Mouse (Mus musculus): Measurements from ENCODE around the gene Aldh5a1. TPM values are rescaled to one million over a fixed set of nuclear protein-coding genes. Genes with fewer than 3 reads are reported as not detected.

Aldh5a1 gene
- polyA plus RNA-seq, 1 experiment from 2014 or later, result 8.9 TPM

DNA sequence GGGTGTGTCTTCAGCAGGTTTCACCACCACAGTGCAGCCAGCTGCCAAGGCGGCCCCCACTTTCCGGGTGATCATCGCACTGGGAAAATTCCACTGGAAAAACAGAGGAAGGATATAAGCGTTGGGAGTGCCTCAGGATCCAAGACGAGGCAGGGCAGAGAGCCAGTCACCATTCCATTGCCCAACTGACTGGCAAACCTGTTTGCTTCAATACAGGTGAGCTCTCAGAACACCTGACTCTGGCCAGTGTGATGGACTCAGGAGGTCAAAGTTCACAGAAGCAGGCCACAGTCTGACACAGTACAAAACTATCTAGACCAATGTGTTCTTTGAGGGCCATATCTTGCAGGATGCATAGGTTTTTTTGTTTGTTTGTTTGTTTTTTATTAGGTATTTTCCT lies 13.5 kb downstream of the Aldh5a1 start:
- Histone ChIP-seq H3K9ac (no peak overlapping the region), H3K4me1 (no peaks in the 10 kb centered on the region), H3K27ac (no peak overlapping the region), H3K27me3 (no peaks in the 10 kb centered on the region), H3K9me3 (replicated peaks) (no peaks in the 10 kb centered on the region), H3K36me3 (peaks cover 14% of the 10 kb centered on the region; the same call in 1 of the 2 replicates), H3K4me3 (no peak overlapping the region), H3K4me2 (replicated peaks) (no peak overlapping the region)
- WGBS, result 90% methylated on average over 5 of the region's 5 CpGs
- no peak for ATAC-seq (ENCODE audit: low FRiP score)

GRCm38 (mm10) chr13:24921281-24921680 lies 16.2 kb downstream of the Aldh5a1 start:
- H3K9ac ChIP-seq, result no peak overlapping the region
- H3K36me3 ChIP-seq, result peaks cover 17% of the 10 kb centered on the region; the same call in 1 of the 2 replicates
- no peaks in the 10 kb centered on the region for H3K9me3 ChIP-seq (replicated peaks)
- no peak overlapping the region for H3K4me2 ChIP-seq (replicated peaks)
- H3K27me3 ChIP-seq, result no peaks in the 10 kb centered on the region
- no peak for ATAC-seq (ENCODE audit: low FRiP score)
- 82% methylated on average over 6 of the region's 6 CpGs for WGBS
- no peaks in the 10 kb centered on the region for H3K4me1 ChIP-seq
- H3K4me3 ChIP-seq, result no peak overlapping the region
- H3K27ac ChIP-seq, result no peak overlapping the region

DNA sequence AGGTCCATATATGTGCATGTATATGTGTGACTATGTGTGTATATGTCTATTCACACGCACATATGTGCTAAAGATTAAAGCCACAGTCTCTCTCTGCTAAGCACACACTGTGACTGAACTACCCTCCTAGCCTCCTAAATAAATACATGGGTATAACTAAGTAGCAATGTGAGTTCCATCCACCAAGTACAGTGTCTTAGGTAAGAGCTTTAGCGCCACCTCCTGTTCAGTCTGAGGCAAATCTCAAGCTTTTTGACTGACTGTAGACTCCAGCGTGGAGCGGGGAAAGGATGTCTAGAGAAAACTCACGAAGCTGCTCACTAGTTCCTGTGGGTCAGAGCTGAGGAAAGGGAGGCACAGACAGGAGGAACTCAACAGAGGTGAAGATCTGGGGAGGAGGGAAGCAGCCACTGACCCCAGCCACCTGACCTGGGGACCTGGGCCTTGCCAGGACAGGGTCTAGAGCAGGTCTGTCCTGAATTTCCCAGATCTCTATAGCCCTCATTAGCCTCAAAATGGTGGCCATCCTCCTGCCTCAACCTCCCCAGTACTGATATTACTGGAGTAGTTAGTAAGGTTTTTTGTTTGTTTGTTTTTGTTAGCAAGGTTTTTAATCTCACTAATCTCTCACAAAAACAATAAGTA lies 17.0 kb downstream of the Aldh5a1 start:
- Histone ChIP-seq H3K9ac (no peak overlapping the region), H3K27ac (no peak overlapping the region), H3K9me3 (replicated peaks) (no peaks in the 10 kb centered on the region), H3K4me3 (no peak overlapping the region), H3K27me3 (no peaks in the 10 kb centered on the region), H3K4me2 (replicated peaks) (no peak overlapping the region), H3K4me1 (no peaks in the 10 kb centered on the region), H3K36me3 (peaks cover 17% of the 10 kb centered on the region; the same call in 1 of the 2 replicates)
- WGBS, result 27% methylated on average over 5 of the region's 5 CpGs
- ATAC-seq (ENCODE audit: low FRiP score), result peak; percentile 66; the same call in 1 of the 2 replicates

DNA sequence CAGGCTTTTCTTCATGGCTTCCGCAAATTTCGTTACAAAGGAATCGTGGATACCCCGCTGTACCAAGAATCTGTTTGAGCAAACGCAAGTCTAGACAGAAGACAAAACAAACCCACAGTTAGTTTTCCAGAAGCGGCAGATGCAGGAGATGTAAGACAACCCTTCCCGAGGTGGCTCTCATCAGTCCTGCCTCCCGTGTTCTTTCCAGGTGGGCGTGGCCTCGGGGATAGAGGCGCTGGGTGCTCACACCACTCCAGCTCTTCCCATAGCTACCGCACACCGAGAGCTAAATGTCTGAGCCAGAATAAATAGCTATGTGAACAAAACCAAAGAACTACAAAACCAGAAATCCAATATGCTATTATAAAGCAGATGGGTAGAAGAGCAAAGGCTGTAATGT lies 21.6 kb downstream of the Aldh5a1 start:
- ATAC-seq (ENCODE audit: low FRiP score), result no peak
- H3K27me3 ChIP-seq, result no peaks in the 10 kb centered on the region
- no peak overlapping the region for H3K9ac ChIP-seq
- no peak overlapping the region for H3K27ac ChIP-seq
- peaks cover 26% of the 10 kb centered on the region for H3K36me3 ChIP-seq
- WGBS, result 72% methylated on average over 13 of the region's 13 CpGs
- no peaks in the 10 kb centered on the region for H3K4me1 ChIP-seq
- H3K4me3 ChIP-seq, result no peak overlapping the region
- no peak overlapping the region for H3K4me2 ChIP-seq (replicated peaks)
- H3K9me3 ChIP-seq (replicated peaks), result no peaks in the 10 kb centered on the region

GRCm38 (mm10) chr13:24914915-24915314 lies 22.5 kb downstream of the Aldh5a1 start:
- no peak for ATAC-seq (ENCODE audit: low FRiP score)
- 82% methylated on average over 4 of the region's 4 CpGs for WGBS
- no peak overlapping the region for H3K4me3 ChIP-seq
- no peaks in the 10 kb centered on the region for H3K9me3 ChIP-seq (replicated peaks)
- no peak overlapping the region for H3K9ac ChIP-seq
- H3K27ac ChIP-seq, result no peak overlapping the region
- H3K4me1 ChIP-seq, result no peaks in the 10 kb centered on the region
- H3K36me3 ChIP-seq, result peaks cover 26% of the 10 kb centered on the region
- no peak overlapping the region for H3K4me2 ChIP-seq (replicated peaks)
- H3K27me3 ChIP-seq, result no peaks in the 10 kb centered on the region

DNA sequence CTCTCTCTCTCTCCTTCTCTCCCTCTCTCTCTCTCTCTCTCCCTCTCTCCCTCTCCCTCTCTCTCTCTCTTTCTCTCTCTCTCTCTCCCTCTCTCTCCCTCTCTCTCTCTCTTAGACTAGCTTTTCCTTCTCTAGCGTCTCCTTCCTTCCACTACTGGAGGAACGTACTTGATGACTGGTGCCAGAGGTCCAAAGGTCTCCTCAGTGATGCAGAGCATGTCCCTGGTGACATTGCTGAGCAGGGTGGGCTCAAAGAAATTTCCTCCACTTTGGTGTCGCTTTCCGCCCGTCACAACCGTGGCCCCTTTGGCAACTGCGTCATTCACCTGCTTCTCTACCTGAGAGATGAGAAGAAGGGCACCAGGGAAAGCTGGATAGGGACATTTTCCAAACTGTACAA lies 23.9 kb downstream of the Aldh5a1 start:
- Histone ChIP-seq H3K9ac (no peak overlapping the region), H3K4me1 (no peaks in the 10 kb centered on the region), H3K36me3 (peaks cover 26% of the 10 kb centered on the region), H3K9me3 (replicated peaks) (no peaks in the 10 kb centered on the region), H3K4me3 (no peak overlapping the region), H3K27ac (no peak overlapping the region), H3K4me2 (replicated peaks) (no peak overlapping the region), H3K27me3 (no peaks in the 10 kb centered on the region)
- WGBS, result 93% methylated on average over 7 of the region's 7 CpGs
- no peak for ATAC-seq (ENCODE audit: low FRiP score)

DNA sequence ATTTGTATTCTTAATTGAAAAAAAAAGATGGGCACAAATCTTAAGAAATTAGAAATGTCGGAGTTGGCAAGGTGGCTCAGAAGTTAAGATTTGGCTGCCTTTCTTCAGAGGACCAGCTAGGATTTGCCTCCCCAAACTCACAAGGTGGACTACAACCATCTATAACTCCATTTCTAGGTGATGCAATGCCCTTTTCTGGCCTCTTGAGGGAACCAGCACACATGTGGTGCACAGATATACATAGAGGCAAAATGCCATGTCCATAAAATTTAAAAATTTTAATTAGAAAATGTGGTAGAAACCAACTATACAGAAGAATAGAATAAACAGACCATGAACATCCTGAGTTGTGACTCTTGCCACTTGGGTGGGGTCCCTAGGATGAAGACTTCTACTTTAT lies 28.3 kb downstream of the Aldh5a1 start:
- Histone ChIP-seq H3K4me3 (no peak overlapping the region), H3K9me3 (replicated peaks) (no peaks in the 10 kb centered on the region), H3K4me1 (no peaks in the 10 kb centered on the region), H3K9ac (no peak overlapping the region), H3K4me2 (replicated peaks) (no peak overlapping the region), H3K27ac (no peak overlapping the region), H3K36me3 (peaks cover 16% of the 10 kb centered on the region), H3K27me3 (no peaks in the 10 kb centered on the region)
- no peak for ATAC-seq (ENCODE audit: low FRiP score)
- WGBS, result 93% methylated on average over 1 of the region's 1 CpGs

DNA sequence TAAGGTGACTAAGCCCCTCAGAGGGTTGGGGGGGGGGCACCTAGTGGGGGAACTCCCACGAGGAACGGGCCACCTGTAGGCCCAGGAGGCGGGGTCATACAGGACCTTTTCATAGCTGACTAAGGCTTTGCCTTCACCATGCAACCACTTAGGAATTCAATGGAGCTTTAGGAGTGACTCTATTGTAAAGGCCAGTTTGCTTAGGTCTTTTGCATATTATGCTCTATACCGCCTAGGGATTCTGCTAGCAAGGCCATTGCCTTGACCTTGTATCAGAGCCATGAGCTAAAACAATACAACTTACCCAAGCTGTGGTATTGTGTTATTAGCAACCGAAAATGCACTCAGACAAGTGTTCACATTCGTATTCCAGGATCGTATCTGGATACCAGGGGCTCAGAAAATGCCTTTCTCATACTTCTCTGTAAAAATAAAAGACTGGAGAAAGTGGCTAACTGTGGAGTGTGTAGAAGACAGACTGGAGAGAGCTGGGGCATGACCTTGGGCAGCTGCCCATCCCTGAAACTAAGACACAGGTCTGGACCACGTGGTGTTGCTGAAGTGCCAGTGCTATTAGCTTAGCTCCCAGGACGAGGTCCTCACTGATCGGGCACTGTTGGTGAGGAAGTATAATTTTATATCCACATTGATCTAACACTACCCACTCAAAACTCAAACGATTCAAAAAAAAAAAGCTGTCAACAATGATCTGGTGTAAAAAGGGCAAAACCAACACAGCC lies 30.5 kb downstream of the Aldh5a1 start:
- H3K4me3 ChIP-seq, result no peak overlapping the region
- no peaks in the 10 kb centered on the region for H3K4me1 ChIP-seq
- H3K27ac ChIP-seq, result no peak overlapping the region
- no peak overlapping the region for H3K9ac ChIP-seq
- H3K4me2 ChIP-seq (replicated peaks), result no peak overlapping the region
- H3K9me3 ChIP-seq (replicated peaks), result no peaks in the 10 kb centered on the region
- no peak for ATAC-seq (ENCODE audit: low FRiP score)
- H3K27me3 ChIP-seq, result no peaks in the 10 kb centered on the region
- 78% methylated on average over 11 of the region's 11 CpGs for WGBS
- H3K36me3 ChIP-seq, result peaks cover 9% of the 10 kb centered on the region; the same call in 1 of the 2 replicates

- Histone ChIP-seq H3K4me2 (replicated peaks) (no peak overlapping the region), H3K4me1 (no peaks in the 10 kb centered on the region), H3K27me3 (no peaks in the 10 kb centered on the region), H3K36me3 (no peaks in the 10 kb centered on the region), H3K4me3 (no peak overlapping the region), H3K27ac (no peak overlapping the region), H3K9me3 (replicated peaks) (no peaks in the 10 kb centered on the region), H3K9ac (no peak overlapping the region)
- WGBS, result 95% methylated on average over 12 of the region's 12 CpGs
- ATAC-seq (ENCODE audit: low FRiP score), result no peak
Observed at GRCm38 (mm10) chr13:24905422-24905821, 32.0 kb downstream of the Aldh5a1 start.

GRCm38 (mm10) chr13:24903412-24903811 lies 34.0 kb downstream of the Aldh5a1 start:
- ATAC-seq (ENCODE audit: low FRiP score), result no peak
- H3K27ac ChIP-seq, result no peak overlapping the region
- no peaks in the 10 kb centered on the region for H3K9me3 ChIP-seq (replicated peaks)
- H3K4me2 ChIP-seq (replicated peaks), result no peak overlapping the region
- H3K9ac ChIP-seq, result no peak overlapping the region
- H3K36me3 ChIP-seq, result no peaks in the 10 kb centered on the region
- 83% methylated on average over 6 of the region's 6 CpGs for WGBS
- no peak overlapping the region for H3K4me3 ChIP-seq
- no peaks in the 10 kb centered on the region for H3K4me1 ChIP-seq
- no peaks in the 10 kb centered on the region for H3K27me3 ChIP-seq

GRCm38 (mm10) chr13:24901916-24902315 lies 35.5 kb downstream of the Aldh5a1 start:
- no peak overlapping the region for H3K27ac ChIP-seq
- no peak for ATAC-seq (ENCODE audit: low FRiP score)
- 89% methylated on average over 2 of the region's 2 CpGs for WGBS
- no peak overlapping the region for H3K4me3 ChIP-seq
- H3K36me3 ChIP-seq, result no peaks in the 10 kb centered on the region
- H3K4me2 ChIP-seq (replicated peaks), result no peak overlapping the region
- H3K4me1 ChIP-seq, result no peaks in the 10 kb centered on the region
- H3K9ac ChIP-seq, result no peak overlapping the region
- no peaks in the 10 kb centered on the region for H3K27me3 ChIP-seq
- no peaks in the 10 kb centered on the region for H3K9me3 ChIP-seq (replicated peaks)

GRCm38 (mm10) chr13:24893880-24894279 lies 43.6 kb downstream of the Aldh5a1 start:
- Histone ChIP-seq H3K9ac (no peak overlapping the region), H3K27me3 (no peaks in the 10 kb centered on the region), H3K4me3 (no peak overlapping the region), H3K4me2 (replicated peaks) (no peak overlapping the region), H3K27ac (no peak overlapping the region), H3K4me1 (no peaks in the 10 kb centered on the region), H3K9me3 (replicated peaks) (no peaks in the 10 kb centered on the region), H3K36me3 (no peaks in the 10 kb centered on the region)
- no peak for ATAC-seq (ENCODE audit: low FRiP score)
- 88% methylated on average over 2 of the region's 2 CpGs for WGBS

GRCm38 (mm10) chr13:24892516-24892915 lies 44.9 kb downstream of the Aldh5a1 start:
- H3K4me2 ChIP-seq (replicated peaks), result no peak overlapping the region
- no peaks in the 10 kb centered on the region for H3K27me3 ChIP-seq
- H3K36me3 ChIP-seq, result no peaks in the 10 kb centered on the region
- 88% methylated on average over 3 of the region's 3 CpGs for WGBS
- ATAC-seq (ENCODE audit: low FRiP score), result no peak
- no peak overlapping the region for H3K27ac ChIP-seq
- no peaks in the 10 kb centered on the region for H3K4me1 ChIP-seq
- no peaks in the 10 kb centered on the region for H3K9me3 ChIP-seq (replicated peaks)
- no peak overlapping the region for H3K4me3 ChIP-seq
- H3K9ac ChIP-seq, result no peak overlapping the region

Data from hindbrain, embryonic 12.5 days (tissue).